In the genomic region with DNA sequence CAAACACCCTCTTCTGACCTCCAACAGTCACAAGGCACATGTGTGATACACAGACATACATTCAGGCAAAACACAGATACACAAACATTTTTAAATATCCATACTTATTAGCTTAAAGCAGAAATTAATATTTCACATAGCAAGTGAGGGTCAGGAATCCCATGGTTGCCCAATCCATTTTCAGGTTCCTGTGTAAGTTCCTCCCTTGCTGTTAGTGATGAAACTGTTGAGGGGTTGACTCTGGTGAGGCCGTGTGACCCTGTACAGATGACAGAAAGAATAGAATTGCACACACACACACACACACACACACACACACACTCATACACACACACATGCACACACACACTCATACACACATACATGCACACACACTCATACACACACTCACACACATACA, we compare ENCODE assay signal across 27 mouse cellular contexts.
DNase-seq lines count a peak whose midpoint lies in the region; ATAC-seq lines count a peak whose summit lies in the region.
"Had no signal": no experiment of that assay in that cellular context is flagged by ENCODE, and none has a peak within 500 bp of the region (broad histone marks: within the 10 kb centered on the region; RNA-seq: fewer than 3 reads in every experiment).

No protein-coding gene starts in this region.

- no peaks in the 10 kb centered on the region for H3K36me3 ChIP-seq in liver, embryonic 16.5 days (ENCODE audit: control insufficient read depth, insufficient read depth)
- H3K36me3 ChIP-seq: embryonic facial prominence, embryonic 10.5 days; embryonic facial prominence, embryonic 13.5 days; G1E; hindbrain, embryonic 12.5 days; hindbrain, embryonic 15.5 days had no signal

- no peak overlapping the region for H3K27ac ChIP-seq in liver, embryonic 16.5 days (ENCODE audit: low read length)
- H3K27ac ChIP-seq: embryonic facial prominence, embryonic 10.5 days; embryonic facial prominence, embryonic 13.5 days; forebrain, embryonic 13.5 days; gastrocnemius, adult 2 months; hindbrain, embryonic 12.5 days; hindbrain, embryonic 15.5 days had no signal

- H3K4me1 ChIP-seq in liver, embryonic 16.5 days (ENCODE audit: control insufficient read depth, low read depth, low read length), result no peaks in the 10 kb centered on the region
- H3K4me1 ChIP-seq: embryonic facial prominence, embryonic 13.5 days; hindbrain, embryonic 15.5 days had no signal

- no peak overlapping the region for H3K4me3 ChIP-seq in liver, embryonic 16.5 days (ENCODE audit: low read depth, low read length)
- H3K4me3 ChIP-seq: embryonic facial prominence, embryonic 10.5 days; embryonic facial prominence, embryonic 13.5 days; erythroblast, embryonic 14.5 days; forebrain, embryonic 13.5 days; gastrocnemius, adult 2 months; hindbrain, embryonic 12.5 days; hindbrain, embryonic 15.5 days had no signal

- peak; percentile 30; the same call in 1 of the 2 replicates for ATAC-seq in liver, embryonic 16.5 days (ENCODE audit: low read depth)
- peak; percentile 91 for ATAC-seq in megakaryocyte, adult 5-6 weeks (ENCODE audit: poor library complexity, severe bottlenecking)
- ATAC-seq: forebrain, embryonic 13.5 days; forebrain, embryonic 16.5 days; Patski had no signal

- DNase-seq in liver, result no peak
- DNase-seq in 416B (ENCODE audit: low read depth), result peak; percentile 49
- DNase-seq in adrenal gland, adult 18-20 months (ENCODE audit: low spot score in 2 of 2), result no peak
- no peak for DNase-seq in thymus, postnatal 0 days (ENCODE audit: low spot score)
- DNase-seq: adrenal gland, adult 2 months; adrenal gland, postnatal 14 days; B cell, adult 2 months; cerebellum, adult 11-12 months; cerebellum, adult 8-10 months; cerebellum, postnatal 10 days; cerebellum, postnatal 36 days; embryo, embryonic 11 days; gastrocnemius, adult 2 months; gastrocnemius, postnatal 25 days had no signal

- no peaks in the 10 kb centered on the region for H3K27me3 ChIP-seq in liver, embryonic 16.5 days (ENCODE audit: control insufficient read depth, insufficient read depth, low read depth, low read length)
- H3K27me3 ChIP-seq: CH12.LX; embryonic facial prominence, embryonic 13.5 days; hindbrain, embryonic 12.5 days; hindbrain, embryonic 15.5 days had no signal

- no peak overlapping the region for H3K4me2 ChIP-seq in liver, embryonic 16.5 days (ENCODE audit: low read depth, low read length)
- H3K4me2 ChIP-seq: embryonic facial prominence, embryonic 13.5 days; forebrain, embryonic 13.5 days; heart, embryonic 11.5 days; hindbrain, embryonic 12.5 days; hindbrain, embryonic 15.5 days had no signal

- no peaks in the 10 kb centered on the region for H3K9me3 ChIP-seq in liver, embryonic 16.5 days (replicated peaks; ENCODE audit: control insufficient read depth, low read length)
- H3K9me3 ChIP-seq: embryonic facial prominence, embryonic 10.5 days; embryonic facial prominence, embryonic 13.5 days; forebrain, embryonic 13.5 days; G1E; hindbrain, embryonic 12.5 days; hindbrain, embryonic 15.5 days had no signal

- H3K9ac ChIP-seq in liver, embryonic 16.5 days (ENCODE audit: low read depth, low read length), result no peak overlapping the region
- H3K9ac ChIP-seq: embryonic facial prominence, embryonic 13.5 days; forebrain, embryonic 13.5 days; hindbrain, embryonic 12.5 days; hindbrain, embryonic 15.5 days had no signal

- WGBS in liver, embryonic 16.5 days (ENCODE audit: insufficient replicate concordance), result 45% methylated on average over 1 of the region's 1 CpGs
